Mouse (Mus musculus) liver (tissue): ENCODE data around the gene C9.

ENCODE experiments used
- DNase-seq: peaks from one replicate; pipeline ENCODE4 v3.0.0-alpha.2; 2020; ENCODE audit warnings: mixed read lengths

Gene C9

DNA sequence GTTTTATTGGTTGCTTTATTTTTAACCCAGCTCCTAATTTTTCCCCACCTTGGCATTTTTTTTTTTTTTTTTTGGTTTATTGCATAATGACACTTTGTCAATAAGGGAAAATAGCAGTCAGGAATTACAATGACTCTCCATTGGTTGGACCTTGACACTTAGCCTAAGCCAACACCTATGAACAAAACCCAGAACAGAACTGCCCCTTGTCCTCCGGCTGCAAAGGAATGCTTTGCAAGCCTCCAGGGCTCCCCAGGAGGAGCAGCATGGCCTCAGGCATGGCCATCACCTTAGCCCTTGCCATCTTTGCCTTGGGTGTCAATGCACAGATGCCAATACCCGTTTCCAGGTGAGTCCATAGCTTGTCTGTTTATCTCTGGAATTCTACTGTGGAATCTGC lies at the start of gene C9:
C9 (plus strand) TSS at position 193 of the 400 bp plus-strand sequence.
- DNase-seq, result no peak

DNA sequence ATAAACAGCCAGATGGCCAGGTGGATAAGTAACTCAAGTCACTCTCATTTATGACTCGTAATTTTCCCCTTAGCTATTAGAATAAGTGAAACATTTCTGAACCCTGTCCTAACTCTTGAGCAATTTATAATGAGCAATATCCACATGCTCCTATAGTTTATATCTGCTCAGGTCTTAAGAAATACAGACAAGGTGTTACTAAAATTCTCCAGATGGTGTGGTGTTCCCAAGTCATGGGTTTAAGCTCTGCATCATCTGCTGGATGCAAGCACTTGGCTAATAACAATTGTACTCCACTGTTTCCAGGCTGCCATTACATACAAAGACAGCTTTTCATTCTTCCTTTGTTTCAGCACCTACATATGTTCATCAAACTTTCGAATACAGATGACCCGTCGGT lies 46.9 kb upstream of the C9 start:
- no peak for DNase-seq

DNA sequence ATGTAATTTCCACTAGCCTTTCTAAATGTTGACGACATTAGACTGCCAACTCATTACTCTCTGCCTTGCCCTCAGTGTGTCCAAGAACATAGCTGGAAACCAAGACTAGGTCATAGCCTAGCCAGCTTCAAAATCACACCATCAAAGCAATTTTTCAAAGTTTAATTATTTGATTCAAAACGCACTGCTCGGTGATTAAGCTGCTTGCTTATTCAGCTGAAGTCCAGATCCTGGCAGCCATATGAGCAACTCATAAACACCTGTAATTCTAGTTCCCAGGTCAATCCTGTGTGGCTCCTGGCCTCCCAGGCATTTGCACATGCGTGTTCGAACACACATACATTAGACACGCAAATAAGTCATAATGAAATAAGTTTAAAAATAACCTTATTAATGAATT lies 46.2 kb upstream of the C9 start:
- DNase-seq, result no peak

DNA sequence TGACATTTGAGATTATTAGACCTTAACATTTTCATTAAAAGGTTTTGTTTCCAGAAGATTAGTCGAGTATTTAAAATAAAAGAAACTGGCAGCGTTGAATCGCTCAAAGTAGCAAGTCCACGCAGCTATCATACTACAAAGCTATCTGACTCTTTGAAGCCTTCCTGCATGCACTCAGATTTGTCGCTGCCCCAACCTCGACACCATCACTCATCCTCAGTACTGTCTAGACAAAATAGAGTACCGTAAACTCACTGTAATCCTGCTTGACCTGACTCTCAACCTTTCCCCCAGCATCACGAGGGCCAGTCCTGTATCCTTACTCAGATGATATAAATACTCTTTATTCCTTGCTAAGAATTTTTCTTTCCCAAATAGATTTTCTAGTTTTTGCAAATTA lies 45.0 kb upstream of the C9 start:
- no peak for DNase-seq

DNA sequence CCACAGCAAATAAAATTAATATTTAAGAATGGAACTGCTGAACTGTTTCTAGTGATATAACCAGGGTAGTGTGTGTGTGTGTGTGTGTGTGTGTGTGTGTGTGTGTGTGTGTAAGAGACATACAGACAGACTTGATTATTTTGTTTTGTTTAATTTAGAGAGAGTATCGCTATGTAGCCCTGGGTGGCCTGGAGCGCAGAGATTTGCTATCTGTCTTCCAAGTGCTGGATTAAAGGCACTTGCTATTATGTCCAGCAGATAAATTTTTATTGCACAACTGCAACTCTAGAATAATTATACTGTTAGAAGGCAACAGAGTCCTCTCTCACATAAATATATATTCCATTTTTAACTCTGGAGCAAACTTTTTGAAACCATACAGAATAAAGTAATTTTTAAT lies 42.7 kb upstream of the C9 start:
- DNase-seq, result no peak

DNA sequence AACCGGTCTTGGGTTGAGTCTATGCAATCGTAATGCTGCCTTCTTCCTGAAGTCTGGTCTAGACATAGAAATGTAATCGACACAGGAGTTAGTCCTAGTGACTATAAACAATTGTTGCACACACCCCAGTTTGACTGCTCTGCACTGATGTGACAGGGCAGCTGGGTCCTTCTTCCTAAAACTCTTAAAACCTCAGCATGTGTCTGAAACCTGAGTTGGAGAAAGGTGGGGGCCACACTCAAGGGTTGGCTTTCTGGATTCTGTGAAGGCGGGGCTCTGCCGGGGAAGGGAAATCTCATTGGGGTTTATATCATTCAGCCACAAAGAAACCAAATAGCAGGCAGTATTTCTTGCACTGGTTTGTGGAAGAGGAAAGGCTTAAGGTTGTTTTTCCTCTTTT lies 41.0 kb upstream of the C9 start:
- DNase-seq, result no peak

DNA sequence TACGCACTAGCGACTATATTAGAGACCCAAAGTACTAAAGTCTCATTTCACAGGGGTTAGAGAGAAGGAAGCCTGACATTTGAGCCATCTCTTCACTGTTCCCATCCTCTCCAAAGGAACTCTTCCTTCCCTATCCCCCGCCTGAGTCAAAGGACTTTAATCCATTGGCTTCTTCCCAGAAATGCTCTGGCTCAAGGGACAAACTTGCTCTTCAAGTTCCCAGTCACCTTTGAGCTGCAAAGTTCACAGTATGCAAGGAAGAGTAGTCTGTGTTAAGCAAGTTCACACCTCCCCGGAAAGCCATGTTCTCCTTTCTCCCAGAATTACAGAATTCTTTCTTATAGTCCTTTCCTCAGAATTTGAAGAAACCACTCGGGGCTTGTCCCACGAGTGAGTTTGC lies 38.4 kb upstream of the C9 start:
- DNase-seq, result no peak

DNA sequence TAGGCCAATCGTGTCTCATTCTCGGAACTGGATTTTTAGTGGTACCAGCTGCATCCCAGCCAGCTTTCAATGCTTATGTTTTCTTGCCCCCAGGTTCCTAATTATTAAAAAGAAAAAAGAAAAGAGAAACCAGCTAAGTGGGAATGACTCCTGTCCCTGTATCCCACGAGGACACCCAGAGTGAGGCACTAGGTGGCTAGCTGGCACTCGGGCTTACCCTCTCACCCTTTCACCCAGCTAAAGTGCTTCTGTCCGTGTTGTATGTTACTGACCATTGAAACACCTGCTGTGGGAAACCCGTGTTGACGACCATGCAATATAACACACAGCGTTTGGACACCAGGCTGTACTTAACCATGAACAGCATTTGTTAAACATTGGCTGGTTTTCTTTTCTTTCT lies 36.1 kb upstream of the C9 start:
- no peak for DNase-seq

DNA sequence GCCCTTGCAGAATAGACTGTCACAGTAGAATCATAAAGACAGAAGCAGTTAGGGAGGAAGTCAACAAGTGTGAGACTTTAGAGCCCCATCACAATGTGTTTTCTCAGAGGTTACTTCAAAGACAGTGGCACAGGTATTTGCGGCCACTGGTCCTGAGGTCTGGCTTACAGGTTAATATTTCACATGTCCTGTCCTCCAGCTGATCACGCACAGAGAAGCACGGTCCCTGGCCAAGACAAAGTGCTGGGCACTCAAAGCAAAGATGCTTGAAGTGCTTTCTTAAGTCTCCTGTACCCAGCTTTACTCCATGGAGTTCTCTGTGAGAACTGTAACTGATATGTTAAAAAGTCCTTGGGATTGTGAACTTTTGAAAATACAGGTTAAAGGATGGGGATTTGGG lies 35.0 kb upstream of the C9 start:
- DNase-seq, result no peak

DNA sequence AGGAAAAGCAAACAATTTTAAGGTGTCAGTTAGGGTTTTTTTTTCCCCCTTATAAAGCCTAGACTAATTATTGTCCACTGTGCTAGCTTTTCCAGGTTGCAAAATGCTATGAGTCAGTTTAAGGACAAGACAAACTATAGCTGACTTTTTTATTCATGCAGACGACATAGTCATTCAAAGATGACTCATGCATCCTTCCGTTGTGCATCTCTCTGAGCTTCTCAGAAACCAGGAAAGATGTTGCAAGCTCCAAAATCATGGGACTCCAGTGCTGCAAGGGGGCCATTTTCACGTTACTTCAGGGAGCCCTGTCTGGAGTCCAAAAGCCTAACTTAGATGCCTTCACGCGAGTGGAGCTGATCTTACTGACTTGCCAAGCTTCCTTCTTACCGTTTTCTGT lies 33.8 kb upstream of the C9 start:
- DNase-seq, result no peak

DNA sequence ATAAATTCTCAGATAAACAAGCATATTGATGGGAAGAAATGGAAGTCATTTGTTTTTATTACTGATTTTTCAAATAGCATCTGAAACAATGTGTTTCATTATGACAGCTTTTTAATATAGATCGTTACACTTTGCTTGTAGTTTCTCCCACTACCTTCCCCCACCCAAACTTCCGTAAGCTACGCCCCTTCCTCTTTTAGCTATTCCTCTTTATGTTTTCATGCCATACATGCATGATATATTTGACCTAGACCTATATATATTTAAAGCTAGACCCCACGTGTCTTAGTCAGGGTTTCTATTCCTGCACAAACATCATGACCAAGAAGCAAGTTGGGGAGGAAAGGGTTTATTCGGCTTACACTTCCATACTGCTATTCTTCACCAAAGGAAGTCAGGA lies 29.8 kb upstream of the C9 start:
- no peak for DNase-seq

DNA sequence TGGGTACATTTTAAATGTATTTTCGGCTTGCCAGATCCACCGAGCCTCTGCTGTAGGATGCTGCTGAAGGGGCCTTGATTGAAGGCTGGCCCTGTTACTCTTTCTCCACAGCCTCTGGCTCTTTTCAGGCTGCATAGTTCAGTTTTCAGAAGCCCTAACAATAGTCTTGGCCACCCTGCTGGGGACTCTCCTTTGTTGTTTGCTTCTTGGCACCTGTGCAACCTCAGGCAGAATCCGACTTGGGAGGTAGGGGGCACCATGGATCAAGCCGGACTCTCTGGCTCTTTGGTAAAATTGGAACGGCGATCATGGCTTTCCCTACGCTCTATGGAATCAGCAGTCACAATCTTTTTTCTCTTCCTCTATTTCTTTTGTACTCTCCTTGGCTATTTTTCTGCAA lies 13.3 kb upstream of the C9 start:
- DNase-seq, result no peak

DNA sequence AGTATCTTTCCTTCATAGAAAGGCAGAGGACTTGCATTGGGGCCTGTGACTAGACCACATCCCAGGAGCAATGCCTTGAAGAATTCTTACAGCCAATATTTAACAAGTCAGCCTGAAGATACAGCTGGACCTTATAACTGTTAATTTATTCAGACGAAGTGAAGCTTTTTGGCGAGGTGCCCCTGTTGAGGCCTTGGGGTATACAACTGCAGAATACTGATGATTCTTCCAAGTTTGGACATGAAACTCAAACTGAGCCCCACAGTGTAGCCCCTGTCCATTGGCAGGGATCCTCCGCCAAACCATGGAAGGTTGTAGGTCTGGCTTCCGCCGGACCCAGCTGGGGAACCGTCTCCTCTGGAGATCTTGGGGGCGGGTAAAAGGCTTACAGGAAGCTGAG lies 12.7 kb upstream of the C9 start:
- no peak for DNase-seq

DNA sequence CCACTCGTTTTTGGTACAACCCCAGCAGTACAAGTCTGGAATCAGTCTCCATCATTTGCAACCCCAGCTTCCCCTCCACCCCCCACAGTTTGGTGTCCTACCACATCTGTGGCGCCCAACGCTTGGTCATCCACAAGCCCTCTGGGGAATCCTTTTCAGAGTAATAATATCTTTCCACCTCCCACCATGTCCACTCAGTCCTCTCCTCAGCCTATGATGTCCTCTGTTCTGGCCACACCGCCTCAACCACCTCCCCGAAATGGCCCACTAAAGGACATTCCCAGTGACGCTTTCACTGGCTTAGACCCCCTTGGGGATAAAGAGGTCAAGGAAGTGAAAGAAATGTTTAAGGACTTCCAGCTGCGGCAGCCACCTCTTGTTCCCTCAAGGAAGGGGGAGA lies 9.8 kb upstream of the C9 start:
- no peak for DNase-seq

DNA sequence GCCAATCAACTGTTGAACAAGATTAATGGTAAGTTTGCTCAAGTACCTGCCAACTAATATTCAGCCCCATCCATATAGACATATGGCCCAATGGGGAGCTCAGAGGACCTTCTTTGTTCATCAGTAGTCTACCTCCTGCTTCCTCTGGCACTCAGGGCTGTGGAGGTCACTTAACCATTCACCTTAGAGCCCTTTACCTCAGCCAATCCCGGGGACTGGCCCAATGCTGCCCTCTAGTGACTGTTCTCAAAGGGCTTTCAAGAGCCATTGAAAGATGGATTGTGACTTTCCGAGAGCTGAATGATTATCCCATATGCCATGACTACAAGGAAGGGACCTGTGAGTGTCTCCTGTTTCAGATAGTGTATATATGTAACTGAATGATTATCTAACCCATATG lies 9.4 kb upstream of the C9 start:
- DNase-seq, result peak; percentile 29

DNA sequence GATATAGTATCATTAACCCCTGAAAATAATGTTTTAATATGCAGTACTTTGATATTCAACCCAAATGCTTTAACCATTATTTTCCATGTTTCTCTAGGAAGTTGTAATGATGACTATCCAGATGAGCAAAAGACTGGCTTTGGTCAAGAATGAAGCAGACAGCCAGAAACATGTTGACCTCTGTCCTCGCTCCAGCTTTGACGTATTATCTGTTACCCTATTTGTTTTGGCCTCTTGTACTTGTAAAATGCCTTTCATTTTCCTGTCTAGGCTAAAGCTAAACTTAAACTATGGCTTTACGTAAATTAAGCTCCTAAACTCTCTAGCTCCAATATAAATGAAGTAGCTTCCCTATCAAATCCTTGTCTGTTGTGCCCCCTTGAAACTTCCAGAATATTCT lies 6.4 kb upstream of the C9 start:
- no peak for DNase-seq

DNA sequence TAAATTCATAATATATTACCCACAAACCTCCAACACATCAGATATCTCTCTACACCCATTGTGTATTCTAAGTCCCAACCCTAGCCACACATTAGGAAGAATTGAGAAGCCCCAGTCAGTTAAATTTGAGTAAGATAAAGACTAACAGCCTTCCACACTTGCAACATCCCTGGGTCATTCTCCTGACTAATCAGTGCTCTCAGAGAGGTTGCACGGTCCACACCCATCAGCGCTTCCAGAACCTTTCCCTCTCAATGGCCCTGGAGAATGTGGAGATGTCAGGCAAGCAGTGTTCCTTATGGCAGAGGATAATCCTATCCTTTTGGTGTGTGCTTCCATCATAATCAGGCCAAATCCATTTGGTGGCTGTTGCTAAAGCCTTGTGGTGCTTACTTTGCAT lies 675 bp upstream of the C9 start:
- no peak for DNase-seq

DNA sequence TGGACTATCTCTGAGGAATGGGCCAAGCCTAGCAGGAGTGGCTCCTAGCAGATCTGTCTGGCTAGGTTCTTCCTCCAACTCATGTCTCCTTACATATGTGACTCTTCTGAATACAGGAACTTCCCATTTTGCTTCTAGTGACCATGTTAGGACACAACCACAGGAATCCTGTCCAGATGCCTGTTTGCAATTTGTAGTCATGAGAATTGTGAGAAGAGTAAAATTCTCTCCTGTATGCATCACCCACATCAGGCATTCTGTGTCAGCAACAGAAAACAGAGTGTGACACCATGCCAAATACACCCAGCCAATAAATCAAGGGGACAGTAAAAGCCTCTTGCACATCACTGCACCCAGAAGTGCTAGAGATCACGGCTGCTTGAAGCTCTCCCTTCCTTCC lies 1.1 kb downstream of the C9 start:
- no peak for DNase-seq

DNA sequence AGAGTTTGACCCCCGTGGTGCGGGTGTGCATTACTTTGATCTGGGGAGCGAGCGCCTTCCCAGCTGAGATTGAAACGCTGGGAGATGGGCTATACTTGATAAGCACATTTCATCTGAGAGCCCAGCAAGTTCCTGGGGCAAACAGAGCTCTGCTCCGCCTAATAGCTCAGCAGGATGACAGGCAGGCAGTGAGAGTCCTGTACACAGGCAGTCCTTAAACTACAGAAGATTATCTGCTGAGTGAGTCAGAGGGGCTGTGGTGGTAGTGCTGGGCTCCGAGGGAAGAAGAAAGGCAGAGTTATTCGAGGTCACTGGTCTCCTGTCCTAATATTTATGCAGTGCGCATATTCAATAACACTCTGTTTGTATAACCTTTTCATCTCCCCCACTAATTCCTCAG lies 3.8 kb downstream of the C9 start:
- no peak for DNase-seq

DNA sequence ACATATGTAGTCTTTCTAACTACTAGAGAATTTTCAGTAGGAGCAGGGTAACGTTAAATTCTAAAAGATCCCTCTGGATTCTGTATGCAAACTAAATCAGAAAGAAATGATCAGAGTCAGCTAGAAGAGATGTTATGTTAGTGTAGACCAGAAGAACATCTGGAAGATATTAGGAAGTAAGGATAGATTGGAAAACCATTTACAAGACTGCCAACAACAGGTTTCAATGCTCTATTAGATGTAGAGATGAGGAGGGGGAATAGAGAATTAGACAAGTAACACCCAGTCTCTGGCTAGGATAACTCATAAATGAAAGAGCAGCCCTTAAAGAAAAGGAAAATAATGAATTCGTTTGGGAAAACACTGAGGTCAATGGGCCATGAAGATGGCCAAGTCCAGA lies 9.3 kb downstream of the C9 start:
- DNase-seq, result no peak

DNA sequence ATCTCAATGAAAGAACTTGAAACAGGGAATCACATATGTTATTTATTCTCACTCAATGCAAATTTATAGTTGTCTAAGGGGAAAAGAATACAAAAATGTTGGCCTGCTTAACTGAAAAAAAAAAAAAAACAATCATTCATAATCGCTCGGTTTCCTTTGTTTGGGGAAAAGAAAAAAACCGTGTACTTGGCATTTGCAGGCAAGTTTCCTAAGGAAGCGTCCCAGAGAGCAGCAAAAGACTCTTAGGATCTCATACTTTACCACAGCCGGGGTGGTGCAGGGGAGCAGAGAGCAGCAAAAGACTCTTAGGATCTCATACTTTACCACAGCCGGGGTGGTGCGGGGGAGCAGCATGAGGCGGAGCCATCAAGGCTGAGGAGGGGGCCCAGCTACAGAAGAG lies 16.3 kb downstream of the C9 start:
- DNase-seq, result no peak

DNA sequence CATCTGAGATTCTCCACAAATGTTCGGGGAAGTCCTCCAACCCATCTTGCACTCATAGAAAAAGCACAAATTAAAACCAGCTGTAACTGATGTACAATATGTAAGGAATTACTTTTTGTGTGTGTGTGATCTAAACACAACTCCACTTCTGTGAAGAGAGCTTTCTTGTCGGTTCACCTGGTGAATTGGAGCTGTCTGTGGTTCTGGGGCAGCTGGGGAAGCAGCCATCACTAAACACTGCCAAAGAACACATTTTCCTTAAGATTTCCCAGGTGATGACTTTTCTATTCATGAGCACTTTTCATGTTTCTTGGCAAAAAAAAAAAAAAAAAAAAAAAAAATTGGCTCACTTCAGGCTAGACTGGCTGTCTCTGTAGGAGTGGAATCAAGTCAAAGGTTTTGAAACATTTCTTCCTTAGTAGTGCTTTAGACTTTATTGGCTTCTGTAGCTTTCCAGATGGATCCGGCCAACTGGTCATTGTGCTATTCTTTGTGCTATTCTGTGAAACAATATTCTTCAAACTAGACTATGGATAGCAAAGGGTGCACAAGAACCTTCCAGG lies 18.3 kb downstream of the C9 start:
- DNase-seq, result no peak

DNA sequence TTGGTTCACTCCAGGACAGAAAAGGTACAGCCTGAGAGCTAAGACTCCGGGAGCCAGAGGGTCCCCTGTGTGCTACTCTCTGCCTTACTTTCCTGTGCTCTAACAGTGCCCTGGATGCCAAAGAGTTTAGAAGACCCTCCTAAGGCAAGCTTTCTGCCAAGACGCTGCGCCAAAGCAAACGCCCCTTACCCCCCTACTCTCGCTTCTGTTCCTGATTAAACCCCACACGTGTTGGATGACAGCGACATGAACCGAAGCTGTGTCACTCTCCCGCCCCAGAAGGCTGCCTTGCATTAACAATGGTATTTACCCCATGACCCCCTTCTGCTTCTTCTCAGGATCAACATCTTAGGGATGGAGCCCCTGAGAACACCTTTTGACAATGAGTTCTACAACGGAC lies 21.9 kb downstream of the C9 start:
- no peak for DNase-seq

DNA sequence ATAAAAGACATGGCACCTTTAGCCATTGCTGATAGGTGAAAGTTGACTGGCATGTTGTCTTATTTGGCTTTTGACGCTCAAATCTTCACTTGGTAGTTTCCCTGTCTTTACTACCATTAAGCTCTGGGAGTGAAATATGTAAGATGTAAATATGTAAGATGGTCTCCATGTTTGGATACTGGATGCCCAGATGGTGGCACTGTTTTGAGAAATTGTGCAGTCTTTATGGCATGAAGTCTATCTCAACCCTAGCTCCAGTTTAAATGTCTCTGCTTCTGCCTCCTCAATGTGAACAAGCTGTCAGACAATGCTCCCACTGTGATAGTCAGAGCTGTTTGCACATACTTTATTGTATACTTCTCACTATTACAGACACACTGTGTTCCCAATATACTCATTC lies 23.7 kb downstream of the C9 start:
- DNase-seq, result no peak

DNA sequence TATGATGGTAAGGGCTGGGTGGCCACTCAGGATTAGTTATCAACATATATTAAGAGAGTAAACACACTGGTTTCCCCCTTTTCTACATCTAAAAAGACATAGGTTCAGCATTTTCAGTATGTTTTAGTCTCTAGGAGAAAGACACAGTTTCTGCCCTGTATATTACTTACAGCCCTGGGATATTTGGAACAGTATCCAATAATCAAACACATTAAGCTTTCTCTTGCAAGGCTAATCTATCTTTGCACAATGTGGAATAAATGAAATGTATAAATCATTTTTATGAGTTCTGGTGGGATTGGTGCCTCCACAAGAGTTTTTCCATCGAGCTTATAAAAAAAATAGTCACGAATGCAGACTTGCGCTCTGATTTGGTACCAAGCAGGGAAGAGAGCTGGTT lies 24.3 kb downstream of the C9 start:
- DNase-seq, result no peak

DNA sequence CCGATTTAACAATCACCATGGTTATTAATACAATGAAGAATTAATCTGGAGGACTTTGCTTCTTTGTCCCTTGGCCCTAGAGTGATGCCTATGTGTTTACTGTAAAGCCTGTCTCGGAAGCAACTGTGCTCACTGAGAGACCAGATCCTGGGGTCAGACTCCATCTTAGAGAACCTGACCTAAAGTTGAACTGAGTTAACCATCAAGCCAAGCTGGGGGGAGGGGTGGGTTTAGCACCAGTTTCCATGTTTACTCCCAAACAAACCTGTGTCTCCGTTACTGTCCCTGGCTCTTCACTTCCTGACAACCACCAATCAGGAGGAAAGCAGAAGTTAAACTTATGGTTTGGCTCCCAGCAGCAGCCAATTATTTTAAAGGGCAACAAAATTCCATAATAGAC lies 38.4 kb downstream of the C9 start:
- DNase-seq, result no peak
